Mouse (Mus musculus): Measurements from ENCODE around the gene Barhl2. TPM values are rescaled to one million over a fixed set of nuclear protein-coding genes. Genes with fewer than 3 reads are reported as not detected.

The Barhl2 gene
- total and polyA plus RNA-seq, 3 experiments, result not detected

- Histone ChIP-seq H3K9ac (ENCODE audit: insufficient read depth, low read depth) (no peak overlapping the region), H3K4me3 (replicated peaks in 1 of 3; ENCODE audit: low read depth in 2 of 3, low read length in 2 of 3, poor library complexity in 1 of 3) (no peak overlapping the region), H3K4me1 (ENCODE audit: control insufficient read depth in 1 of 2, insufficient read depth in 2 of 2) (no peaks in the 10 kb centered on the region), H3K36me3 (replicated peaks in 1 of 2; ENCODE audit: control insufficient read depth in 1 of 2, insufficient read depth in 1 of 2, low read length in 1 of 2) (no peaks in the 10 kb centered on the region), H3K27ac (ENCODE audit: insufficient read depth, low read depth) (no peak overlapping the region), H3K79me2 (replicated peaks; ENCODE audit: control insufficient read depth, extremely low read depth, insufficient read depth, poor library complexity, severe bottlenecking) (no peaks in the 10 kb centered on the region), H3K27me3 (replicated peaks) (no peaks in the 10 kb centered on the region), H3K4me2 (ENCODE audit: insufficient read depth, low read depth, poor library complexity, severe bottlenecking) (no peak overlapping the region), H3K9me3 (replicated peaks; ENCODE audit: low read length) (peaks cover 22% of the 10 kb centered on the region)
- dilution Hi-C loops (cut with MboI; ENCODE audit: extremely low pct_ligation_motif_present, extremely low pct_unique_long_range_greater_than_20kb, low sequenced_read_pairs) (no loop called here), in situ Hi-C loops (cut with MboI; ENCODE audit: low pct_ligation_motif_present, low pct_unique_long_range_greater_than_20kb, low sequenced_read_pairs) (loop anchor here (25.0 kb wide), 1 partner anchor 333 kb away; no protein-coding TSS in a partner anchor)
- no peak for DNase-seq (ENCODE audit: extremely low read depth)
- no peak for TF ChIP-seq MAX (IDR thresholded peaks at IDR 0.05; ENCODE audit: low read length)
- no peak for TF ChIP-seq TCF12 (IDR thresholded peaks at IDR 0.05; ENCODE audit: low read depth, low read length)
- TF ChIP-seq MAFK (IDR thresholded peaks at IDR 0.05; ENCODE audit: insufficient replicate concordance, low read length), result no peak
- TF ChIP-seq CHD1 (IDR thresholded peaks at IDR 0.05; ENCODE audit: low read depth, low read length), result no peak
- TF ChIP-seq SMC3 (IDR thresholded peaks at IDR 0.05; ENCODE audit: low read depth, low read length), result no peak
- TF ChIP-seq RCOR1 (conservative IDR thresholded peaks at IDR 0.05; ENCODE audit: low read depth, low read length), result no peak
- TF ChIP-seq UBTF (IDR thresholded peaks at IDR 0.05; ENCODE audit: low read depth, low read length), result no peak
- no peak for TF ChIP-seq IRF4 (IDR thresholded peaks at IDR 0.05; ENCODE audit: low read depth, low read length)
- no peak for TF ChIP-seq E2F4 (IDR thresholded peaks at IDR 0.05; ENCODE audit: insufficient replicate concordance, low read depth, low read length)
- no peak for TF ChIP-seq MXI1 (IDR thresholded peaks at IDR 0.05; ENCODE audit: low read depth, low read length)
- TF ChIP-seq NELFE (IDR thresholded peaks at IDR 0.05; ENCODE audit: low read depth, low read length), result no peak
- TF ChIP-seq NRF1 (IDR thresholded peaks at IDR 0.05; ENCODE audit: low read depth, low read length), result no peak
Observed at GRCm38 (mm10) chr5:106454411-106455105, 3.4 kb downstream of the Barhl2 start.

- Histone ChIP-seq H3K9ac (ENCODE audit: insufficient read depth, low read depth) (no peak overlapping the region), H3K27ac (ENCODE audit: insufficient read depth, low read depth) (no peak overlapping the region), H3K79me2 (replicated peaks; ENCODE audit: control insufficient read depth, extremely low read depth, insufficient read depth, poor library complexity, severe bottlenecking) (no peaks in the 10 kb centered on the region), H3K4me1 (ENCODE audit: control insufficient read depth in 1 of 2, insufficient read depth in 2 of 2) (no peaks in the 10 kb centered on the region), H3K4me2 (ENCODE audit: insufficient read depth, low read depth, poor library complexity, severe bottlenecking) (no peak overlapping the region), H3K36me3 (replicated peaks in 1 of 2; ENCODE audit: control insufficient read depth in 1 of 2, insufficient read depth in 1 of 2, low read length in 1 of 2) (no peaks in the 10 kb centered on the region), H3K9me3 (replicated peaks; ENCODE audit: low read length) (peaks cover 17% of the 10 kb centered on the region), H3K27me3 (replicated peaks) (no peaks in the 10 kb centered on the region), H3K4me3 (replicated peaks in 1 of 3; ENCODE audit: low read depth in 2 of 3, low read length in 2 of 3, poor library complexity in 1 of 3) (no peak overlapping the region)
- in situ Hi-C loops (cut with MboI; ENCODE audit: low pct_ligation_motif_present, low pct_unique_long_range_greater_than_20kb, low sequenced_read_pairs), result loop anchor here (25.0 kb wide), 1 partner anchor 333 kb away; no protein-coding TSS in a partner anchor
- TF ChIP-seq EP300 (IDR thresholded peaks at IDR 0.05; ENCODE audit: low read length), result no peak
- no peak for TF ChIP-seq CHD2 (IDR thresholded peaks at IDR 0.05; ENCODE audit: low read length)
- TF ChIP-seq ZC3H11A (IDR thresholded peaks at IDR 0.05; ENCODE audit: low read depth, low read length), result no peak
- TF ChIP-seq MYC (IDR thresholded peaks at IDR 0.05; ENCODE audit: low read depth, low read length), result no peak
- no peak for TF ChIP-seq UBTF (IDR thresholded peaks at IDR 0.05; ENCODE audit: low read depth, low read length)
- dilution Hi-C loops (cut with MboI; ENCODE audit: extremely low pct_ligation_motif_present, extremely low pct_unique_long_range_greater_than_20kb, low sequenced_read_pairs), result no loop called here
- no peak for DNase-seq (ENCODE audit: extremely low read depth)
Observed at GRCm38 (mm10) chr5:106453886-106454321, 4.1 kb downstream of the Barhl2 start.
